Mouse (Mus musculus) adrenal gland, postnatal 36 days (tissue): ENCODE measurements around the gene Pak1. TPM values are rescaled to one million over a fixed set of nuclear protein-coding genes. Genes with fewer than 3 reads are reported as not detected.

Experiments used
- DNase-seq, 2 experiments: peaks; one replicate each; pipeline ENCODE4 v3.0.0; 2021; ENCODE audit warnings: mixed read lengths in 1 of 2
- total RNA-seq, 2 experiments: library from RNA; stranded (reverse); gene quantifications; 2 replicates each; pipeline ENCODE4 v1.2.3; 2021

Pak1 gene
- total RNA-seq, 2 experiments from 2014 or later, result 18.8 to 25.0 TPM

DNA sequence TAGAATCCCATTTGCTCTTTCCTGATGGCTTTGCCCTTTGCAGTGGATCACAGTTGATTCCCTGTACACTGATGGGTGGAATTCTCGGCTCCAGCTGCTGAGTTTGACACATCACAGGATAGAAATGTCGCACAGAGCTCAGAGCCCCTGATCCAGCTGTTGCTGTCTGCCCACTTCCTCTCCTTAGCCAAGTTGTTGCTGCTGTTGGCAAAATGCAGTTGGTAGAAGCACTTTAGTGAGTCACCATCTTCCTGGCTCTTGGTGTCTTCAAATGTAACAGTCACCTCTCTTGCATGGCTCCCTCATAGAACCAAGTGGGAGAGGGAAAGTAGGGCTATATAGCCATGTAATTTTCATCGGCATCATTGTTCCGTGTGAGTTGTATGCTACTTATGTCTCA is 11.2 kb upstream of the Pak1 start:
- DNase-seq, result no peak

DNA sequence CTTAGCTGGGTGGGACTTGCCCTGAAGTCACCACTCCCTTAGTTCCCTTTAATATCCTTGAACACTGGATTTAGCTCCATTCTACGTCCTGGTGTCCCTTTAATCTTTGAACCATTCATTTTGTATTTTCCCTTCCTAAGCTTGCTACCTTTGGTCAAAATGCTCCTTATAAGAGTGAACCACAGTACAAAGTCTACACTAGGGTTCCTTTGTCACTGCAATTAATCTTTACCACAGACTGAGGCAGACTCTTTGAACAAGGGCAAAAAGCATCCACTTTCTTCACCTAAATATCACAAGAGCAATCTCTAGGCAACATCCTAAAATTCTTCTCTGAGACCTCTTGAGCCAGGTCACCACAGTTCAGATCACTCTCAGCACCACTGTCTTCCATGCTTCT is 8.1 kb upstream of the Pak1 start:
- no peak for DNase-seq

DNA sequence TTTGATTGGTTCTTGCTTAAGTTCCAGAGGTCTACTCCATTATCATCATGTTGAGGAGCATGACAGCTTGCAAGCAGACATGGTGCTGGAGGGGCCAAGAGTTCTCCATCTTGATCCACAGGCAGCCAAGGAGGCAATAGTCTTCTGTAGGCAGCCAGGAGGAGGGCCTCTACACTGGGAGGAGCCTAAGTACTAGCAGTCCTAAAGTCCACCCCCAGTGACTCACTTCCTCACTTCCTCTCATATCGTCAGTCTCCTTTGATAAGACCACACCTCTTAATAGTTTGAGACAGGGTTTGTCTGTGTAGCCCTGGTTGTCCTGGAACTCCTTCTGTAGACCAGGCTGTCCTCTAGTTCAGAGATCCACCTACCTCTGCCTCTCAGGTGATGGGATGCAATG is 7.5 kb upstream of the Pak1 start:
- DNase-seq, result no peak

DNA sequence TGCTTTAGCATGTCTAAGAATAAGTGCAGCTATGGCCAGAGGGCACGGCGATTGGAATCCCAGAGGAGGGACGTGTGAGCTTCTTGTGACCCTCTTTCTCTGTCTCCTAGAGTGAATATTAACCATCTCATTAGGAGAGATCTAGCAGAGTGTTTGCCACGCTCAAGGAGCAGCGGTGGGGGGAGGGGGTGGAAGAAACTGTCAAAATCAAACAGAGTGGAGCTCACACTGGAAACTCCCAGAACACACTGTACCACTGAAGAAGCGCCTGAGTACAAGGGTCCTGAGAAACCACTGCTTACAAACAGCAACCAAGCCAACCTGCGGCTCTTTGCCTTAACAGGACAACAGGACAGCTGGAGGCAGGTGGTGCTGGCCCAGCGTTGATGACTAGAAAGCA is 6.8 kb upstream of the Pak1 start:
- DNase-seq, result no peak

DNA sequence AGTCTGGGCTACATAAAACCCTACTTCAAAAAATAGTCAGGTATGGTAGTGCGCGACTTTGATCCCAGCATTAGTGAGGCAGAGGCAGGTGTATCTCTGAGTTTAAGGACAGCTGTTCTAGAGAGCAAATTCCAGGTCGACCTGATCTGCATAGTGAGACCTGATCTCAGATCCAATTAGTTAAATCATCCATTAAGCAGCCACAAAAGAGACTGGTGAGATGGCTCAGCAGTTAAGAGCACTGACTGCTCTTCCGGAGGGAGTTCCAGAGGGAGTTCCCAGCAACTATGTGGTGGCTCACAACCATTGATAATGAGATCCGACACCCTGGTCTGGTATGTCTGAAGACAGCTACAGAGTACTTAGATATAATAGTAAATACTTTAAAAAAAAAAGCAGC is 4.8 kb upstream of the Pak1 start:
- DNase-seq, result no peak

DNA sequence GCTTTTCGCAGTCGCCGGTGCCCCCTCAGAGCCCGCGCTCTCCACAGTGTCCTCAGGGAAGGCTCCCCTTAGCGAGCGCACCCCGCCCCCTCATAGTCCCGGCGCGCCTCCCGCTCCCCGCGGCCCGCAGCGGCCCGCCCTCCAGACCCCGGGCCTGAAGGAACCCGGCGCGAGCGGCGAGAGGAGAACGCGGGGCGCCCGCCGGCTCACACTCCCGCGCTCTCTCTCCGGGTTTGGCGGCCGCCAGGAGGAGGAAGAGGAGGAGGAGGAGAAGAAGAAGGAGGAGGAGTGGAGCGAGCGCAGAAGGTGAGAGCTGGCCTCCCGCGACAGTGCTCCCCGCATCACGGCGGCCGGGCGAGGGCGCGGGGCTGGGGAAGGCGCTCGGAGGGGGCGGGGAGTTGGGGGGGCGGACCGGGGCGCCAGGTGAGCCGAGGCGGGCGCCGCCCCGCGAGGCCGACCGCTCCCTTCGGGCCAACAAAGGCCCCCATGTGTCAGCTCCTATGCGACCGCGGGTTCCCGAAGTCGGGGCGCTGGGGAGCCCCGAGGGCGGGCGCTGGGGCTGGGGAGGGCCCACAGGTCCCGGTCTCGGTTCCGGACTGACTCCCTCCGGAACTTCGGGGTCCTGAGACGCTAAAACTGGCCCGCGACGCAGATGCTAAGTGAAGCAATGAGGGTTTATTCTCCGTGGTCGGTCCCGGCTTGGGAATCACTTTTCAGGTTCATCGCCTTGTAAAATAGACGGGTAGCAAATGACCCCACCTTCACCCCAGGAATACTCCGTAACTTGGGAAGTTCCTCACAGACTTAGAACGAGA is 535 bp downstream of the Pak1 start:
- DNase-seq, result peak; percentile 68 to 70

DNA sequence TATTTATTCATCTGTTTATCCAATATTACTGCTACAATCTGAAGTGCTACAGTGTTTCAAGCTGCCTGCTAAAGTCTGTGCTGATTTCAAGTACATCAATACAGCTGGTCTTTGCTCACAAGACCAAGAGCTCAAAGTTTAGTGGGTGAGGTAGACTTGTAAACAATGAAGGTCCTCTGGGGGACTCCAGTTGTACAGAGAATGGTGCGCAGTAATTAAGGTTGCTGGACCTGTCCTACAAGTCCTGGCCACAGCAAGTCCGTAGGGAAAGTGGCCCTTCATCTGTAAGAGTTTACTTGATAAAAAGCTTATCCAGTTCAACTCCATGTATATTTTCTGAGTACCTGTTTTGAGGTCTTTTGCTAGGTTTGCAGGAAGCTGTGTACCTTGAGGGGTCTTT is 1.9 kb downstream of the Pak1 start:
- DNase-seq, result no peak

DNA sequence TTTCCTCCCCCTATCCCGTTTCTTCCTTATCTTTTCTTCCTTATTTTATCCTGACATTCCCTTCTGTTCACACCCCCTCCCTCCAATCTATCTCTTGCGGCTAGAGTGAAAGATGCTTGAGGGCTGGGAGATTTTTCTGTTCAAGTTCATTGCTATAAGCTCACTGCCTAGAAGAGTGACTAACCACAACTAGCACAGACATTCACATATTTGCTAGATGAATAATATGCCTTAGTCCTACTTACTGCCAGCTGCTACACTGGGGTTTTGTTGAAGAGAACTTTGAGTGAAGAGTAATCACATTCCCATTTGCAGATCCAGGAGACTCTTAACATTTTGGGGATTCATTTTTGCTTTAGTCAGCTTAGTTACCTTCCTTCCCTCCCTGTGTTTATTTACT is 4.0 kb downstream of the Pak1 start:
- no peak for DNase-seq

DNA sequence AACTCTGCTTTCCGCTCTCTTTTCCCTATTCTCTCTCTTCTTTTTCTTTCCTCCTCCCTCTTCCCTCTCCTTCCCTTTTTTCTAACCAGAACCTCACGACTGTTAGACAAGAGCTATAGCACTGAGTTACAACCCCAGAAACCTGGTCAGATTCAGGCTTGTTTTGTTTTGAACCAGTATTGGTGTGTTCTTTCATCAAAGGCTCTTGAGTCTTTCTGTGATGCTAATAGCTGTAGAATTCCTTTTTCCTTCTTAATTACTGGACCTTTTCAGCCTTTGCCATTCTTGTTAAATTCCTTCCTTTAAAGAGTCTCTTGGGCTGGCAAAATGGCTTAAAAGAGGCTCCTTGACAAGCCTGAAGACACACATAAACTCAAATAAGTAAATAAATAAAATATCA is 14.8 kb downstream of the Pak1 start:
- no peak for DNase-seq

DNA sequence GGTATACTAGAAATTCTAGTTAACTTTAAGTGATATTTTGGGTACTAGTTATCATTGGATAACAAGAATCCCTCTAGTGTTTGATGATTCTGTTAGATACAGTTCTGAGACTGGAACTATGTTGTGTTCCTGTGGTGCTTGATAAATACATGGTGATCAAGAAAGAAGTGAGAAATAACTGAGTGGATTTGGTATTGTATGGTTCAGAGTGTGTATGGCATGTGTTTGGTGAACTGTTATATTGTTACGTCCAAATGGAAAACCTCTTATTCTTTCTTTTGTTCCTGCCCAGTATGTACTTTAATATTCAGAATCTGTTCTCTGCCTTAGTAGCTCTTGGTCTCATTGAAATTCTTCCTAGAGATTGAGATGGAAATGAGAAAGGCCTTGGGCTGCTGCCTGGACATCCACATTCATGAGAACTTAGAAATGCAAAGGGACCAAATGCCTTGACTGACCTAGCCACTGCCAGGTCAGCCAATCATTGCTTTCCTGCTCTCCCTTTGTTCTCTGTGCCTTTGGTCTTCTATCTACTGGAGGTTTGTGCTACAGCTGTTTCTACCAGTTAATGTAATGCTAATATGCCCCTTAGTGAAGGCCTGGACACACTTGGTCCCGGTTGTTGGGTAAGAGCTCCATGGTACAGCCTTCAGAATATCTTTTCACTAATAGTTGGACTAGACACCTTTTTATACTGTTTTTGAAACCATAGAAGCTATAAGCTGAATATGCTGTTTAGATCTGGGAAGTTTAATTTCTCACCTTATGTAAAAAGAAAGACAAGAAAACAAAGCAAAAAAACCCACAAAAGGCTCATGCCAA is 16.1 kb downstream of the Pak1 start:
- no peak for DNase-seq

DNA sequence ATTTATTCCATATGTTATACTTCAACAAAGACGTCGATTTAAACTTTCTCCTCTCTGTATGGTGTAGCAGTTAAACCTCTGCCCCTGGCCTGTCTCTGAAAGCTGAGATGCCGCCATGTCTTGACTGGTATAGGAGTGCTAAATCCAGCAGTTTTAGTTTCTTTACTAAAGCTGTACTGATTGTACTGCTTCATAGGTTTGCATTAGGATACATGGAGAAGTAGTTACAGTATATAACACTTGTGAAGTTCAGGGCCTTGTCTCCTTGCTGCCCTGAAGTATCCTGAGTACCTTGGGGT is 16.7 kb downstream of the Pak1 start:
- DNase-seq, result no peak

DNA sequence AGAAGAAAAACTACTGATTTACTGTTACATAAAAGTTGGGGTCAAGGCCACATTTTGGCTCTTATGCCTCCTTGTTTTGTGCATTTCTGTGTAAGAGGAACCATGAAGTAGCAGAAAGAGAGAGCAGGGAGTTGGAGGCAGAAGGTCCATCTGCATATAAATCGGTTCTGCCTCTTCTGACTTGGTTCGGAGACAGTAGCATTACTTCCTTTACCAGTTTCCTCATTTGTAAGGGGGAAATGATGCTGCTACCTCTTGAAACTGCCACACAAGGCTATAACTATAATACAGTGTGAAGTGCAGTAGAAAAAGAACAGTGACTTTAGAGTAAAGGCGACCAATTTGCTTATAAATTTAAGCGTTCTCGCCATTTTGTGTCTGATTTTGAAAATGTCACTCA is 21.0 kb downstream of the Pak1 start:
- no peak for DNase-seq

DNA sequence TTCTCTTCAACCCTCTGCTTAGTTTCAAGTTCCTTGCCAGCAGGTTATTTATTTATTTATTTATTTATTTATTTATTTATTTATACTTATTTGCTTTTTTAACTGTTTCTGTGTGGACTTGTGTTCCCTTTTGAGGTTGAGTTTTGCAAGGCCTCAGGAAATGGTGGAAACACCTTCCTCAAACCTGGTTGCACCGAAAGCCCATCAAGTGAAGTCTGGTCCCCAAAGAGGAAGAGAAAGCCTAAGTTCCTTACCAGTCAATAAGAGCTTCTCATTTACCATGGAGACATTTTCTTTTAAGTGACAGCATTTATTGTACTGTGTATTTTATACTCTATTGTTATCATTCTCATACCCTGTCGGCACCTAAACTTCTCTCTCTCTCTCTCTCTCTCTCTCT is 33.5 kb downstream of the Pak1 start:
- DNase-seq, result no peak

DNA sequence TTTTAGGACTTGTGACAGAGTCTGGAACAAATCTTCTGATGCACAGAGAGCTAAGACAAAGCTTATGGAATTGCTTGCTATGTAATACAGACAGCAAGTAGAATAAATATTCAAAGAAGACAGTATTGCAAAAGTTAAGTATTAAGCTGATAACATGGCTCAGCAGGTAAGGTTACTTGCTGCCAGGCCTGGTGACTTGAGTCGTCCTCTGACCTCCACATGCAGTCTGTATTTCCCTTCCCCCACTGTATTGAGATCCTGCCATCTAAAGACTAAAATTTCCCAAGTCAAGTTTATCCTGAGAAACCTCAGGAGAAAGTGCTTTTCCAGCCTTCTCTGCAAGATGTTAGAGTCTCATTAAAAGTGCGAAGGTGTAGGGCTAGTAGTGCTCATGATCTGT is 40.8 kb downstream of the Pak1 start:
- DNase-seq, result no peak

DNA sequence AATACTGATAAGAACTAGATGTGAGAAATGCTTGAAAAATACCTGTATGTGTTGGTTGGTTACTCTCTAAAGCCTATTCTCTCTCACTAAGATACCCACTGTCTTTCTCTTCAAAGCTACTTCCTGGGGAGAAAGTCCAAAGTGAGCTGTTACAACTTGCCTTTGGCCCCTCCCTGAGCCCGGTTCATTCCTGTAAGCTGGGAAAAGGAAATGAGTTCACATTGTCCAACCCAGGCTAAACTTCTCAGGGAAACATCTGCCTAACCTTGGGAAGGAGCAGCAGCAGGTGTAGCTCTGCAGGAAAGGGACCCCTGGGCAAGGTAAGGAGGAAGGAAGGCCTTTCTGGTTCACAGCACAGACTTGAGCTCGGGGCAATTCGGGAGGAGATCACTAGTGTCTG is 42.4 kb downstream of the Pak1 start:
- no peak for DNase-seq

DNA sequence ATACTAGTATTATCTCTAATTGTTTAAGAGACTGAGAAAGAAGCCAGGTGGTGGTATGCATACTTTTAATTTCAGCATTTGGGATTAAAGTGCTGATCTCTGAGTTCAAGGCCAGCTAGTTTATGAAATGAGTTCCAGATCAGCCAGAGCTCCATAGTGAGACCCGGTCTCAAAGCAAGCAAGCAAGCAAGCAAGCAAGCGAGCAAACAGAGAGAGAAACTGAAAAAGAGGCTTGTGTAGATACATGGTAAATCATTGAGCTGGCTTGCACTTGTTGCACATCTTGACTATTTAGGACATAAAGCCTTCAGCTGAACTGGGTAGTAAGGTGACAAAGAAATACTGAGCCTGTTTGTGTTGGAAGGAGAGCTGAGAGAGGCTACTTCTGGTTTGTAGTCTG is 44.6 kb downstream of the Pak1 start:
- no peak for DNase-seq

DNA sequence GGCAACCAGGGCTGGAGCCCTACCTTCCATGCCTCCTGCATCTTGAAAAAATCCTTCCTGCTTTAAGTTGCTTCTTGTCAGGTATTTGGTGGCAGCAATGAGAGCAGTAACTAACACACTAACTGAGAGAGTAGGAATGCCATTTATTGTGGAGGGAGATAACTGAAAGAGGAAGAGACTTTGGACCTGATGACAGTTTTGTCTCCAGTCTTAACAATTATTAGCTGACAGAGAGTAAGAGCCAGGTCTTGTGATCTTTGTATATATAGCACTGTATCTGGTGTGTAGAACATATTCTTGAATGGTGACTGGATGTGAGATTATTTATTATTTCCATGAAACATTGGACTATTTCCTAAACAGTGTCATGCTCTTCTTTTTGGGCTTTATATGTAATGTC is 50.2 kb downstream of the Pak1 start:
- no peak for DNase-seq

DNA sequence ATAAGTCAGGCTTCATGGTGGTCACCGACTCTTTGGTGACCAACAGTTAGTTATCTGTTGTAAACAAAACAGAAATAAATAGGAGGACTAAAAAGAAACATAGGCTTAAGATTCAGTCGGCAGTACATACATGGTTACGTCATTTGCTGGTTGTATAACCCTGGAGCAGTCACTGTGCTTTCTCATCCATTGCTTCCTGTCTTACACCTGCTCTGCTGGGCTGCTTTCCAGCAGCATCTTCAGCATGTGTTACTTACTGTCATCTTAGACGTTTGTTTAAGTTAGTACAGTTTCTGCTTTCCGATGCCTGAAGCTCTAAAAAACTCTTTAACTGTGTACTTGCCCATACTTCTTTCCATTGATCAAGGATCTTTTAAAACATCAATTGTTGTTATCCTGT is 53.0 kb downstream of the Pak1 start:
- DNase-seq, result no peak

DNA sequence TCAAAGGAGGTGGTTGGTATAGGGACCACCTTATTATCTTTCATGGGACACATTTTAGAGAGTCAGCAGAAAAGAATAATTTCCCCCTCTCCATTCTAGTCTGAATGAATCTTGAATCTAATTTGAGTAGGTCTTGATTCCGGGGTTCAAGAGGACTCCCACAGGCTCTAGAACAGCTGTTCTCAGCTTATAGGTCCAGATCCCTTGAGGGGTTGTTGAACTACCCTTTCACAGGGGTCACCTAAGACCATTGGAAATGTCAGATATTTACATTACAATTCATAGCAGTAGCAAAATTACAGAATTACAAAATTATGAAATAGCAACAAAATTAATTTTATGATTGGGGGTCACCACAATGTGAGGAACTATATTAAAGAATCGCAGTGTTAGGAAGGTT is 54.0 kb downstream of the Pak1 start:
- no peak for DNase-seq

DNA sequence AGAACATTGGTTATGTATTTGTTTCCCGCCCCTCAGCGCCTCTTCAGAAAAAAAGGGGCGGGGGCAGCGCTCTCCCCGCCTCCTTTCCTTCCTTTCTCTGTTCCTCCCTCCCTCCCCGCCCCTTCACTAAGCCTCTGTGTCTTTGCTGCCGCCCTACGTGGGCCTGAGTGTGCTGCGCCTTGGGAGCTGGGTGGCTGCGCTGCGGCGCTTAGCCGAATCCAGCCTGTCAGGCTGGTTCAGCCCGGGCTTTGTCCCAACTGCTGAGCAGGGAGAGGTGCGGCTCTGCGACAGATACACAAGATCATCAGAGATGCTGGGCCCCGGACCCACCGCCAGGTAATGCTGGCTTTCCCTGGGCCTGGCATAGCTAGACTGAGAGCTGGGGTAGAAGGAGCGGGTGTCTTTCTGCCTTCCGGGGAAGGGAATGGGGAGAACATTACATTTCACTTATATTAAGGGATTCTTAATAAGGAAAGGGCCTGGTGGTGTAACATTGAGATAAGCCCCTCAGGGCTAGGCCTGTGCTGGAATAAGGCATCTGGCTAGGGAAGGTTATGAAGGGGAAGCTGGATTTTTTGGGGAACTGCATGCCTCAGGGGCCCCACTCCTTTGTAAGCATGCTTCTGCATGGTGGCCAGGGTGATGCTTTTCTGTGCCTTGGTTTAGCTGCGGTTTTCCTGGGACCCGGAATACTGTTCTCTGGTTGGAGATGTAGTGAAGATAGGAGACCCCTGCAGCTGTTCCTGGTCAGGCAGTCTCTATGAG is 54.6 kb downstream of the Pak1 start:
- peak; percentile 82 for DNase-seq

DNA sequence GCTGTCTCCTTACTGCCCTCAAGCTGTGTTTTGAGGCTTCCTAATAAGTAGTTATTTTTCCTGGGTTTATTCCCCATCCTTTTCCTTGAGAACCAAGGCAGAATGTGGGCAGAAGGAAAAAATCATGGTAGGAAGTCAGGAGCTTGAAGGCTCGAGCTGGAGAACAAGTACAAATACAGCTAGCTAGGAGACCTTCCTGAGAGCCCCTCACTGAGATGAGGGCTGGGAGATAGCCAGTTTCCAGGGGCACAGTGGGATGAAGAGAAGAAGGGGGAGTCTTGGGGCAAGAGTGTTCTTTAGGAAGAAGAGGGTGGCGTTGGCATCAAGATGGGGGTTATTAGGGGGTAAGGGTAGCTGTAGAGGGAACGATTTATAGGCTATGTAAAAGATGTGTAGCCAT is 56.1 kb downstream of the Pak1 start:
- no peak for DNase-seq

DNA sequence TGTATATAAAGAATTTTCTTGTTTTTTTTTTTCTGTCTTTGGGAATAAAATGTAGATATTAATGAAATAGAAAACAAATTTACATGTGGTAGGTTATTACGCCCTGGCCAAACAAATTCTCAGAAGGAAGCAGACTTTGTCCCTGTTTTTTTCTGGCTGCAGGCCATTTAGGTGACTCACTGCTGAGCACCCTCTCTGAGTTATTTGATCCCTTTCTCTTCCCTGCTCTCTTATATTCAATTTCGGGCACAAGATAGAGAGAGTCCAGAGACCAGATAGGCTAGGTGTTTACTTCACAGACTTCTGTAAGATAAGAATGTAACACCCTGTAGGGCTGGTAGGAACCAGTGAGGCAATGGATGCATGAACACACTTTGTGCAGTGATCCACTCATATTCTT is 57.2 kb downstream of the Pak1 start:
- DNase-seq, result peak; percentile 77 to 87

DNA sequence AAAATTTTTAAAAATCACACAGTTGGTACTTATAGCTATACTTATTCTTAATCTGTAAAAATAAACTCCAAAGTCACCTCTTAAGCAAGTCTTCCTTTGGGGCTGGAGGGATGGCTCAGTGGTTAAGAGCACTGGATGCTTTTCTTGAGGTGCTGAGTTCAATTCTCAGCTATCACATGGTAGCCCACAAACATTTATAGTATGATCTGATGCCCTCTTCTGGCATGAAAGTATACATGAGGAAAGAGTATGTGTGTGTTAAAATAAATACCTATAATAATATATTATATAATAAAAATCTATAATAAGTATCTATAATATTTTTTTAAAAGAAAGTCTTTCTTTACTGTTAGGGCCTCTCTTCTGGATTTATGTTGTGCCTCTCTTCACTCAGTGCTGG is 58.2 kb downstream of the Pak1 start:
- DNase-seq, result no peak
